In the genomic region with DNA sequence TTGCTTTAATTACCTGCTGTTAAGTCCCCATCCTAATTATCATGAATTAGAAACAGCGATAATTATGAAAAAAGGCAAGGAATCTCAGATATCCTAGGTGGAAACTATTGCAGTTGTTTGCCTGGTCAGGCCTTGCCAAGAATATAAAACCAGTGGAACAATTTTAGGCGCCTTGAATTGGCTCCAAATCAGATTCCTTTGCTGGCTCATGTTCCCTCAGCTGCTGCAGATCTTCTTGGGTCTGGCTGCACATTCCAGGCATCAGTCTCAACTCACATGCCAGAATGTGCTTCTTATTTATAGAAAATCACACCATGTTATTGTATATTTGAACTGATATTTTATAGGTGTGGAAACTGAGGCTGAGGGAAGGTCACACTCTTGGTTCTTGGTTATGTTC, we compare ENCODE assay signal across 7 mouse cellular contexts.
DNase-seq lines count a peak whose midpoint lies in the region; ATAC-seq and TF ChIP-seq lines count a peak whose summit lies in the region.

No protein-coding gene starts in this region.

- H3K4me3 ChIP-seq in lung, adult 2 months (replicated peaks; ENCODE audit: extremely low read depth, low read depth, low read length): no peak overlapping the region

- no peak for TF ChIP-seq POLR2A in lung, adult 2 months (IDR thresholded peaks at IDR 0.05; ENCODE audit: borderline replicate concordance, extremely low read depth, low read depth, low read length)

- peak; percentile 7 to 35 for DNase-seq in lung, adult 18-20 months
- DNase-seq in lung, adult 2 months: no peak
- peak; percentile 6 for DNase-seq in gonadal fat pad, adult 2 months (ENCODE audit: low read depth)
- DNase-seq in kidney, postnatal 36 days: peak; percentile 41 to 43
- peak; percentile 45 to 68 for DNase-seq in right cerebral cortex, postnatal 10 days (ENCODE audit: low spot score in 2 of 2)
- DNase-seq in urinary bladder, postnatal 25 days (ENCODE audit: low spot score): no peak

- peaks cover 10% of the 10 kb centered on the region; the same call in 1 of the 2 replicates for H3K4me1 ChIP-seq in lung, adult 2 months (ENCODE audit: control insufficient read depth, insufficient read depth, low read length)

- ATAC-seq in megakaryocyte-erythroid progenitor cell, adult 5-6 weeks (replicated peaks; ENCODE audit: low FRiP score, low TSS enrichment, poor library complexity, severe bottlenecking): no peak

- WGBS in lung, adult 2 months: 38% methylated on average over 2 of the region's 2 CpGs

- TF ChIP-seq CTCF in lung, adult 2 months (IDR thresholded peaks at IDR 0.05; ENCODE audit: insufficient read depth, low read length): no peak

Comparison
In these comparisons a context has a peak if more than half of its experiments do, and no peak if none do; other contexts are left out.
1. DNase-seq: peak in lung, adult 18-20 months (2 of 2), gonadal fat pad, adult 2 months (single experiment), kidney, postnatal 36 days (2 of 2) and right cerebral cortex, postnatal 10 days (2 of 2); none in lung, adult 2 months (single experiment) and urinary bladder, postnatal 25 days (single experiment).